Mouse (Mus musculus) limb, embryonic 15.5 days (tissue): ENCODE data around the gene Gm20388. TPM values are rescaled to one million over a fixed set of nuclear protein-coding genes. Genes with fewer than 3 reads are reported as not detected.

Experiments used
- ATAC-seq: fragments of 200-750 bp; cut with Nextera tagmentation; 2 replicates; pipeline ENCODE4 v1.8.0; 2017; ENCODE audit warnings: low read depth, moderate TSS enrichment; ENCODE audit not compliant: insufficient number of reproducible peaks, low FRiP score, low TSS enrichment
- H3K27ac ChIP-seq: fragments of 300-500 bp; sonication (generic); 2 replicates; pipeline ENCODE4 v1.5.1; 2015; ENCODE audit warnings: moderate library complexity, mild to moderate bottlenecking, inconsistent platforms
- H3K27me3 ChIP-seq: fragments of 300-500 bp; sonication (generic); 2 replicates; pipeline ENCODE4 v1.6.1; 2015; ENCODE audit warnings: inconsistent platforms
- H3K36me3 ChIP-seq: fragments of 300-500 bp; sonication (generic); 2 replicates; pipeline ENCODE4 v1.6.1; 2015; ENCODE audit warnings: inconsistent platforms
- H3K4me1 ChIP-seq: fragments of 300-500 bp; sonication (generic); 2 replicates; pipeline ENCODE4 v1.6.1; 2015; ENCODE audit warnings: inconsistent platforms
- H3K4me2 ChIP-seq: fragments of 300-500 bp; sonication (generic); 2 replicates; pipeline ENCODE4 v1.6.1; 2015; ENCODE audit warnings: mild to moderate bottlenecking, inconsistent platforms
- H3K4me3 ChIP-seq: fragments of 300-500 bp; sonication (generic); 2 replicates; pipeline ENCODE4 v1.5.1; 2015; ENCODE audit warnings: mild to moderate bottlenecking, inconsistent platforms
- H3K9ac ChIP-seq: fragments of 300-500 bp; sonication (generic); 2 replicates; pipeline ENCODE4 v1.6.1; 2015; ENCODE audit warnings: inconsistent platforms
- H3K9me3 ChIP-seq: fragments of 300-500 bp; sonication (generic); 2 replicates; pipeline ENCODE4 v1.6.1; 2016; ENCODE audit warnings: inconsistent platforms
- WGBS: fragments of 180-500 bp; shearing (Covaris S2); methylation state at CpG from one replicate; pipeline ENCODE4 v1.1.7; 2015; 5-methylcytosine and 5-hydroxymethylcytosine counted together
- polyA plus RNA-seq: library from polyadenylated mRNA; unstranded; fragments of >200 nt; fragmentation: Nextera tagmentation; extraction: Ambion mirVana; gene quantifications from 2 replicates; pipeline ENCODE4 v1.2.1, GENCODE M21; 2015

The Gm20388 gene
- polyA plus RNA-seq, 1 experiment from 2014 or later: 4.9 TPM

- Histone ChIP-seq H3K4me2 (no peak overlapping the region), H3K4me1 (peaks cover 8% of the 10 kb centered on the region), H3K27ac (no peak overlapping the region), H3K27me3 (0 out of 2 replicates have a peak, but pooled peaks cover 3% of the 10 kb centered on the region), H3K9me3 (no peaks in the 10 kb centered on the region), H3K4me3 (no peak overlapping the region), H3K9ac (no peak overlapping the region), H3K36me3 (no peaks in the 10 kb centered on the region)
- ATAC-seq: no peak
- WGBS: 77% methylated on average over 4 of the region's 4 CpGs
Observed at GRCm38 (mm10) chr8:122171823-122172222, 2261.2 kb downstream of the Gm20388 start.

- WGBS: 45% methylated on average over 10 of the region's 10 CpGs
- Histone ChIP-seq H3K36me3 (no peaks in the 10 kb centered on the region), H3K9ac (no peak overlapping the region), H3K9me3 (no peaks in the 10 kb centered on the region), H3K4me2 (no peak overlapping the region), H3K27me3 (0 out of 2 replicates have a peak, but pooled peaks cover 3% of the 10 kb centered on the region), H3K4me1 (peaks cover 11% of the 10 kb centered on the region), H3K27ac (no peak overlapping the region), H3K4me3 (no peak overlapping the region)
- ATAC-seq: no peak
Observed at GRCm38 (mm10) chr8:122174133-122174930, 2263.7 kb downstream of the Gm20388 start.

- WGBS: 72% methylated on average over 4 of the region's 4 CpGs
- H3K4me3 ChIP-seq: no peak overlapping the region
Observed at GRCm38 (mm10) chr8:122178392-122178890, 2267.8 kb downstream of the Gm20388 start.

GRCm38 (mm10) chr8:122179354-122179753 is 2268.7 kb downstream of the Gm20388 start:
- WGBS: 66% methylated on average over 7 of the region's 7 CpGs
- ATAC-seq: no peak

More at GRCm38 (mm10) chr8:122178392-122178890, 2267.8 kb downstream of the Gm20388 start:
- Histone ChIP-seq H3K4me2 (no peak overlapping the region), H3K36me3 (no peaks in the 10 kb centered on the region), H3K4me1 (peaks cover 36% of the 10 kb centered on the region), H3K27ac (no peak overlapping the region), H3K9ac (no peak overlapping the region), H3K27me3 (peaks cover 11% of the 10 kb centered on the region; the same call in 1 of the 2 replicates), H3K9me3 (no peaks in the 10 kb centered on the region)
- no peak for ATAC-seq

DNA sequence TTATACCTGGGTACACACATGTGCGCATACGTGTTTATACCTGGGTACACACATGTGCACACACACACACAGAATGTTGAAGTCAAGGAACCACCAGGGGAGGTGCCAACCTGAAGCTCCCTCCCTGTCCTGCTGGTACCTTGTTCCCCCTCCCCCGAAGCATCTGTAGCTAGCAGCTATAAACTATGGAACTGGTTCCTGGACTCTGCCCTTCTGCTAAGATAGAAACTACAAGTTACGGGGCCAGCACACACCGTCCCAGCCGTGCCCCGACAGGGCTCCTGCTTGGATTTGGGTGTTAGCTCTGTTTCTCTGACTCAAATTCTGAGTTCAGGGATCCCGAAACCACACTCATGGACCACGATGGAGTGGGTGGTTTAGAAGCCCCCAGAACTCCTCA is 2269.5 kb downstream of the Gm20388 start:
- WGBS: 77% methylated on average over 9 of the region's 9 CpGs

More at GRCm38 (mm10) chr8:122179354-122179753, 2268.7 kb downstream of the Gm20388 start:
- Histone ChIP-seq H3K4me1 (peaks cover 36% of the 10 kb centered on the region), H3K9me3 (no peaks in the 10 kb centered on the region), H3K36me3 (no peaks in the 10 kb centered on the region), H3K27me3 (peaks cover 8% of the 10 kb centered on the region; the same call in 1 of the 2 replicates), H3K9ac (no peak overlapping the region), H3K4me3 (no peak overlapping the region), H3K4me2 (no peak overlapping the region), H3K27ac (no peak overlapping the region)

DNA sequence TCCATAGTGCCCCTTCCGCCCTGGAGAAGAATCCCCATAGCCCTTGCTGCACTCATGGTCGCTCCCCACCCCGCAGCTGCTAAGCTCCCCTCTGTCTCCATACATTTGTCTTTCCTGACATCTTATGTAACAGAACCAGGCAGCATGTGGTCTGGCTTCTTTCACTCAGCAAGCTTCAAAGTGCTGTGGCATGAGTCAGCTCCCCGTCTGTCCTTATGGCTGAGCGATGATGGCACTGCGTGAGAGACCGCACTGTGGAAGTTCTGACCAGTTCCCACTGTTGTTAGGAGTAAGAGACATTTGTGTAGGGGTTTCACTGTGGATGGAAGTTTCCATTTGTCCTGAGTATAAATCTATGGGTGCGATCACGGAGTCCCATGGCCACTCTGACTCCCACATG is 2270.8 kb downstream of the Gm20388 start:
- H3K27ac ChIP-seq: peak overlapping the region; percentile 28
- H3K4me3 ChIP-seq: no peak overlapping the region
- peaks cover 33% of the 10 kb centered on the region for H3K4me1 ChIP-seq
- no peak overlapping the region for H3K4me2 ChIP-seq
- no peak for ATAC-seq
- 42% methylated on average over 9 of the region's 9 CpGs for WGBS
- no peaks in the 10 kb centered on the region for H3K36me3 ChIP-seq
- H3K9me3 ChIP-seq: no peaks in the 10 kb centered on the region
- no peak overlapping the region for H3K9ac ChIP-seq
- H3K27me3 ChIP-seq: peaks cover 8% of the 10 kb centered on the region; the same call in 1 of the 2 replicates

More for the DNA sequence above, 2269.5 kb downstream of the Gm20388 start:
- H3K9ac ChIP-seq: no peak overlapping the region
- no peak for ATAC-seq
- H3K27ac ChIP-seq: no peak overlapping the region
- peaks cover 36% of the 10 kb centered on the region for H3K4me1 ChIP-seq
- no peak overlapping the region for H3K4me3 ChIP-seq
- H3K36me3 ChIP-seq: no peaks in the 10 kb centered on the region
- no peaks in the 10 kb centered on the region for H3K9me3 ChIP-seq
- H3K4me2 ChIP-seq: no peak overlapping the region
- peaks cover 8% of the 10 kb centered on the region; the same call in 1 of the 2 replicates for H3K27me3 ChIP-seq

GRCm38 (mm10) chr8:122181991-122182390 is 2271.3 kb downstream of the Gm20388 start:
- no peak overlapping the region for H3K9ac ChIP-seq
- 32% methylated on average over 9 of the region's 9 CpGs for WGBS
- peaks cover 35% of the 10 kb centered on the region for H3K4me1 ChIP-seq
- peaks cover 8% of the 10 kb centered on the region; the same call in 1 of the 2 replicates for H3K27me3 ChIP-seq
- H3K27ac ChIP-seq: peak overlapping the region; percentile 28; the same call in 1 of the 2 replicates
- no peaks in the 10 kb centered on the region for H3K36me3 ChIP-seq
- no peak for ATAC-seq
- no peak overlapping the region for H3K4me2 ChIP-seq
- H3K9me3 ChIP-seq: no peaks in the 10 kb centered on the region
- no peak overlapping the region for H3K4me3 ChIP-seq

- Histone ChIP-seq H3K27me3 (no peaks in the 10 kb centered on the region), H3K36me3 (no peaks in the 10 kb centered on the region), H3K4me2 (no peak overlapping the region), H3K4me3 (no peak overlapping the region), H3K27ac (no peak overlapping the region), H3K4me1 (peaks cover 36% of the 10 kb centered on the region), H3K9ac (no peak overlapping the region), H3K9me3 (no peaks in the 10 kb centered on the region)
- no peak; the same call in 1 of the 2 replicates for ATAC-seq
- 86% methylated on average over 19 of the region's 19 CpGs for WGBS
Observed at GRCm38 (mm10) chr8:122186363-122186974, 2275.8 kb downstream of the Gm20388 start.

DNA sequence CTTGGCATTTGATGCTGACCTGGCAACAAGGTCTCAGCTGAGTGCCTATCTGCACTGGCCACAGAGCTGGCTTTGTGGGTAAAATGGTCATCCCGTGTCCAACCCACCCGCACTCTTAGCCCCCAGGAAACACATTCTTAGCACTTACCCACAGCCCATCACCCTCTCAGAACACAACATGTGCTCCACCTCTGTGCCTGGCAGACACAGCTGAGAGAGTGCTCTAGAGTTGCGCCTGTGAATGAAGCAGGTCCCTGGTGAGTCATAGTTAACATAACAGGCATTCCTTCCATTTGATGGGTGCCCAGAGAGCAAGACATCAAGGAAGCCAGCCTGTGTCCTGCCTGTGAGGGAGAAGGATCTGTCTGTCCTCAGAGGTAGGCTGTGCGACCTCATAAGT is 2276.6 kb downstream of the Gm20388 start:
- no peaks in the 10 kb centered on the region for H3K9me3 ChIP-seq
- ATAC-seq: no peak
- 65% methylated on average over 4 of the region's 4 CpGs for WGBS

DNA sequence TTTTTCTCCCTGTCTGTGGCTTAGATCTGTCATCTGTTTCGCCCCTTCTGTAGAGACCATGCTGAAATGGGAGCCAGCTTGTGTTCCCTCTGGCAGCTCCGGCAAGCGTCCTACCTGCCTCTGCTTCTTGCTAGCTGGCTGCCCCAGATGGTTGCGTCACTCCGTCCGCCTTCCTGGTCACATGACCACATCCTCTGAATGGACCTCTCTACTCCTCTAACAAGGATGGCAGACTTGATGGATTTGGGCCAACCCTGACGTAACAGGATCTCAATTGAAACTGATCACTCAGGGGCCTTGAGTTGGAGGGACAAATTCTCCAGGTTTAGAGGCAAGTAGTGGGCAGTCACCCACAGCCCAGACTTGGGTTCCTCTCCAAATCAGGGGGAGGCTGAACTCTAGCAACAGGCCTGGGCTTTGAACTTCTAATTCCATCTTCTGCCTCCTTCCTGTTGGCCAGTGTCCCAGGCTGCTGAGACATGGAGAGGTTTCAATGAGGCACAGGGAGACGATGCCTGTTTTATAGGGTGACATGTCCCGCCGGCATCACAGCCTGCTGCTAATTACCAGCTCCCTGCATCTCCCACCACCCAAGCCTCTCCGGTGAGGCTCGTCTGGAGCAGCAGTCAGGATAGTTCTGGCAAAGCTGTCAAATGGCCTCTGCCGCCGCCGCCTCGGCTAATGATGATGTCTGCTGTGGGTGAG is 2279.9 kb downstream of the Gm20388 start:
- peaks cover 64% of the 10 kb centered on the region for H3K4me1 ChIP-seq
- ATAC-seq: peak; percentile 22; the same call in 1 of the 2 replicates
- no peak overlapping the region for H3K4me3 ChIP-seq
- H3K4me2 ChIP-seq: peak overlapping the region; percentile 14
- no peaks in the 10 kb centered on the region for H3K36me3 ChIP-seq
- peak overlapping the region; percentile 83 for H3K27ac ChIP-seq
- no peaks in the 10 kb centered on the region for H3K27me3 ChIP-seq
- no peaks in the 10 kb centered on the region for H3K9me3 ChIP-seq
- 17% methylated on average over 16 of the region's 16 CpGs for WGBS
- no peak overlapping the region for H3K9ac ChIP-seq

More for the DNA sequence above, 2276.6 kb downstream of the Gm20388 start:
- Histone ChIP-seq H3K36me3 (no peaks in the 10 kb centered on the region), H3K4me2 (no peak overlapping the region), H3K27me3 (no peaks in the 10 kb centered on the region), H3K27ac (no peak overlapping the region), H3K4me1 (peaks cover 36% of the 10 kb centered on the region), H3K9ac (no peak overlapping the region), H3K4me3 (no peak overlapping the region)

GRCm38 (mm10) chr8:122191054-122191376 is 2280.4 kb downstream of the Gm20388 start:
- Histone ChIP-seq H3K27me3 (no peaks in the 10 kb centered on the region), H3K4me1 (peaks cover 64% of the 10 kb centered on the region), H3K4me2 (peak overlapping the region; percentile 14), H3K4me3 (no peak overlapping the region), H3K9me3 (no peaks in the 10 kb centered on the region), H3K27ac (peak overlapping the region; percentile 83), H3K36me3 (no peaks in the 10 kb centered on the region), H3K9ac (no peak overlapping the region)
- 45% methylated on average over 8 of the region's 8 CpGs for WGBS
- ATAC-seq: peak; percentile 12; the same call in 1 of the 2 replicates
